Mouse (Mus musculus) olfactory bulb, adult 2 months (tissue): ENCODE results near the gene Dync1li2. TPM values are rescaled to one million over a fixed set of nuclear protein-coding genes. Genes with fewer than 3 reads are reported as not detected.

Experiments used
- H3K27ac ChIP-seq: fragments of 200-500 bp; 2 replicates; pipeline ENCODE4 v1.5.1; 2012; ENCODE audit warnings: low read depth, low read length; ENCODE audit not compliant: insufficient read depth
- H3K4me1 ChIP-seq: fragments of 200-500 bp; 2 replicates; pipeline ENCODE4 v1.6.1; 2012; ENCODE audit warnings: low read length; ENCODE audit not compliant: control insufficient read depth, insufficient read depth
- H3K4me3 ChIP-seq: fragments of 200-500 bp; 2 replicates; pipeline ENCODE4 v1.5.1; 2012; ENCODE audit warnings: mild to moderate bottlenecking, low read depth, low read length, moderate library complexity; ENCODE audit not compliant: insufficient read depth
- CTCF ChIP-seq: fragments of 200-500 bp; IDR thresholded peaks from 2 replicates; pipeline ENCODE4 v1.5.1; 2012; ENCODE audit warnings: low read depth, mild to moderate bottlenecking, low read length, moderate library complexity; ENCODE audit not compliant: insufficient read depth
- POLR2A ChIP-seq: fragments of 200-500 bp; IDR thresholded peaks from 2 replicates; pipeline ENCODE4 v1.6.1; 2012; ENCODE audit warnings: mild to moderate bottlenecking, low read depth, low read length, moderate library complexity; ENCODE audit not compliant: insufficient read depth
- WGBS: fragments of 180-500 bp; shearing (Covaris S2); methylation state at CpG from one replicate; pipeline ENCODE4 v1.1.7; 2018; 5-methylcytosine and 5-hydroxymethylcytosine counted together
- polyA plus RNA-seq: library from polyadenylated mRNA; stranded (reverse); fragments of >200 nt; gene quantifications from 2 replicates; pipeline ENCODE4 v1.2.4, GENCODE M21; 2012; ENCODE audit warnings: low replicate concordance; ENCODE audit not compliant: missing spikeins, insufficient read depth, insufficient read length

Gene Dync1li2
- polyA plus RNA-seq, 1 experiment, result 65.6 TPM

- TF ChIP-seq CTCF, result no peak
- no peak for TF ChIP-seq POLR2A
- 35% methylated on average over 7 of the region's 7 CpGs for WGBS
- H3K27ac ChIP-seq, result peak overlapping the region; percentile 68; the same call in 1 of the 2 replicates
- no peak overlapping the region for H3K4me3 ChIP-seq
- peaks cover 24% of the 10 kb centered on the region for H3K4me1 ChIP-seq
These were observed 32.1 kb downstream of the Dync1li2 start for GRCm38 (mm10) chr8:104410628-104411273.

GRCm38 (mm10) chr8:104408328-104409110 lies 34.3 kb downstream of the Dync1li2 start:
- 81% methylated on average over 7 of the region's 7 CpGs for WGBS
- peaks cover 26% of the 10 kb centered on the region for H3K4me1 ChIP-seq
- no peak overlapping the region for H3K27ac ChIP-seq

GRCm38 (mm10) chr8:104406340-104407128 lies 36.3 kb downstream of the Dync1li2 start:
- WGBS, result 93% methylated on average over 6 of the region's 6 CpGs
- peaks cover 15% of the 10 kb centered on the region for H3K4me1 ChIP-seq
- H3K4me3 ChIP-seq, result no peak overlapping the region
- no peak overlapping the region for H3K27ac ChIP-seq
- TF ChIP-seq POLR2A (no peak), CTCF (no peak)

More at GRCm38 (mm10) chr8:104408328-104409110, 34.3 kb downstream of the Dync1li2 start:
- no peak overlapping the region for H3K4me3 ChIP-seq
- TF ChIP-seq CTCF (no peak), POLR2A (no peak)

GRCm38 (mm10) chr8:104405430-104406187 lies 37.2 kb downstream of the Dync1li2 start:
- WGBS, result 48% methylated on average over 15 of the region's 15 CpGs
- Histone ChIP-seq H3K27ac (peak overlapping the region; percentile 40; the same call in 1 of the 2 replicates), H3K4me1 (peaks cover 8% of the 10 kb centered on the region), H3K4me3 (no peak overlapping the region)
- TF ChIP-seq CTCF (no peak), POLR2A (no peak)

GRCm38 (mm10) chr8:104403596-104403995 lies 39.3 kb downstream of the Dync1li2 start:
- Histone ChIP-seq H3K4me1 (peaks cover 6% of the 10 kb centered on the region), H3K27ac (no peak overlapping the region), H3K4me3 (no peak overlapping the region)
- 70% methylated on average over 3 of the region's 3 CpGs for WGBS
- no peak for TF ChIP-seq CTCF
- no peak for TF ChIP-seq POLR2A

- TF ChIP-seq POLR2A (no peak), CTCF (no peak)
- Histone ChIP-seq H3K4me3 (peak within 1 kb of the TSS; percentile 84), H3K4me1 (peaks cover 14% of the 10 kb centered on the region), H3K27ac (no peak within 1 kb of the TSS)
- 2% methylated on average over 37 of the region's 54 CpGs for WGBS
These were observed 47.0 kb downstream of the Dync1li2 start, which contains the start of gene Cmtm4 for GRCm38 (mm10) chr8:104395703-104396357. Gene Cmtm4, minus strand, starts transcription at chr8:104395807.

- under 1% methylated on average over 82 of the region's 82 CpGs for WGBS
- no peak for TF ChIP-seq POLR2A
- TF ChIP-seq CTCF, result no peak
- peak overlapping the region; percentile 84 for H3K4me3 ChIP-seq
- H3K27ac ChIP-seq, result no peak overlapping the region
- H3K4me1 ChIP-seq, result peaks cover 14% of the 10 kb centered on the region
These were observed 47.8 kb downstream of the Dync1li2 start for GRCm38 (mm10) chr8:104394801-104395702.
